Comparison of ENCODE assay signal across 8 mouse cellular contexts in the genomic region with DNA sequence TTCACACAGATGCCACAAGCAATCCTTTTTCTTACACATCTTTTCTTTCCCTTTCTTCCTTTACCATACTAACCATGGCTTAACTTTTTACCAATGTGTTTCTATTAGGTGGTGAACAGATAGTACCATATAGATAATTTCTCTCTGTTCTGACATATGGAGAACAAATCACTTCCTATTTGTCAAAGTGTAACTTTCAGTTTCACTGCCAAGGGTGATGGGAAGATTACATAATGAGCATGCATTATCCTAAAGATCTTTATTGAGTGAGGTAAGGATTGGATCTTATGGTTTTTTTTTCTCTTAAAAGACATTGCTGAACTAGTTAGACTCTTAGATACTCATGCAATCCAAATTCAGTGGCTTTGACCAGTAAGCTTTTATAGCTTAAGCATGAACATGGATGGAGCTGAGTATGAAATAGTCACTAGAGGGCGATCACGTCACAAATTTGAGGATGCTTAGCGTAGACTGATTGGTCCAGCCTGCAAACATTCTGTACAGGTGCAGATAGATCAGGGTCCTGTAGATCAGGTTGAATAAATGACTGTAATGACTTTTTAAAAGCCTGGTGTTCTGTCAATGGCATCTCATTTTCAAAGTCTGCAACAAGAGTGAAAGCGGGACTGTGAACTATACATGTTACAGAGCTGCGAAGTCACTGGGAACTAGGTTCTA.
DNase-seq lines count a peak whose midpoint lies in the region; ATAC-seq and TF ChIP-seq lines count a peak whose summit lies in the region.

No protein-coding gene starts in this region.

- H3K4me2 ChIP-seq in forebrain, embryonic 15.5 days (replicated peaks): no peak overlapping the region
- no peak overlapping the region for H3K4me2 ChIP-seq in intestine, embryonic 14.5 days (ENCODE audit: low read length)
- H3K4me2 ChIP-seq in limb, embryonic 13.5 days (replicated peaks): no peak overlapping the region
- H3K4me2 ChIP-seq in neural tube, embryonic 13.5 days: no peak overlapping the region

- H3K36me3 ChIP-seq in thymus, adult 2 months (ENCODE audit: control insufficient read depth, insufficient read depth, low read length): no peaks in the 10 kb centered on the region
- H3K36me3 ChIP-seq in forebrain, embryonic 15.5 days: no peaks in the 10 kb centered on the region
- no peaks in the 10 kb centered on the region for H3K36me3 ChIP-seq in intestine, embryonic 14.5 days (ENCODE audit: control insufficient read depth, insufficient read depth, low read length)
- H3K36me3 ChIP-seq in limb, embryonic 13.5 days: no peaks in the 10 kb centered on the region
- no peaks in the 10 kb centered on the region for H3K36me3 ChIP-seq in neural tube, embryonic 13.5 days

- peak; percentile 6 for DNase-seq in thymus, adult 2 months
- no peak for DNase-seq in thymus, adult 18-20 months
- peak; percentile 9 for DNase-seq in cerebellum, adult 11 months
- no peak for DNase-seq in intestine, embryonic 14.5 days (ENCODE audit: low spot score)
- no peak for DNase-seq in gastrocnemius, postnatal 25 days

- TF ChIP-seq POLR2A in thymus, adult 2 months (IDR thresholded peaks at IDR 0.05; ENCODE audit: control insufficient read depth, extremely low read depth, insufficient read depth, low read length, poor library complexity): no peak

- no peaks in the 10 kb centered on the region for H3K27me3 ChIP-seq in thymus, adult 2 months (ENCODE audit: control insufficient read depth, insufficient read depth, low read length)
- H3K27me3 ChIP-seq in forebrain, embryonic 15.5 days: no peaks in the 10 kb centered on the region
- no peaks in the 10 kb centered on the region for H3K27me3 ChIP-seq in intestine, embryonic 14.5 days (replicated peaks; ENCODE audit: control insufficient read depth, insufficient read depth, low read length)
- H3K27me3 ChIP-seq in limb, embryonic 13.5 days: no peaks in the 10 kb centered on the region
- H3K27me3 ChIP-seq in neural tube, embryonic 13.5 days: no peaks in the 10 kb centered on the region

- TF ChIP-seq CTCF in thymus, adult 2 months (IDR thresholded peaks at IDR 0.05; ENCODE audit: borderline replicate concordance, control insufficient read depth, extremely low read depth, insufficient read depth, low read length, poor library complexity): no peak

- no peaks in the 10 kb centered on the region for H3K9me3 ChIP-seq in forebrain, embryonic 15.5 days
- H3K9me3 ChIP-seq in intestine, embryonic 14.5 days (ENCODE audit: control insufficient read depth, low read length): no peaks in the 10 kb centered on the region
- H3K9me3 ChIP-seq in limb, embryonic 13.5 days: no peaks in the 10 kb centered on the region
- H3K9me3 ChIP-seq in neural tube, embryonic 13.5 days: no peaks in the 10 kb centered on the region

- H3K27ac ChIP-seq in thymus, adult 2 months (ENCODE audit: control insufficient read depth, insufficient read depth, low read length): no peak overlapping the region
- no peak overlapping the region for H3K27ac ChIP-seq in forebrain, embryonic 15.5 days (replicated peaks)
- H3K27ac ChIP-seq in intestine, embryonic 14.5 days (ENCODE audit: low read depth): no peak overlapping the region
- H3K27ac ChIP-seq in limb, embryonic 13.5 days: no peak overlapping the region
- H3K27ac ChIP-seq in neural tube, embryonic 13.5 days (replicated peaks): no peak overlapping the region

- WGBS in thymus, adult 2 months: 40% methylated on average over 5 of the region's 5 CpGs
- 35% methylated on average over 5 of the region's 5 CpGs for WGBS in forebrain, embryonic 15.5 days
- 37% methylated on average over 5 of the region's 5 CpGs for WGBS in intestine, embryonic 14.5 days
- 32% methylated on average over 5 of the region's 5 CpGs for WGBS in limb, embryonic 13.5 days
- WGBS in neural tube, embryonic 13.5 days: 32% methylated on average over 5 of the region's 5 CpGs

- ATAC-seq in forebrain, embryonic 15.5 days (replicated peaks): peak; percentile 95
- peak; percentile 78 for ATAC-seq in intestine, embryonic 14.5 days (replicated peaks; ENCODE audit: low FRiP score, low TSS enrichment, low read depth)
- peak; percentile 81; the same call in 1 of the 2 replicates for ATAC-seq in limb, embryonic 13.5 days (ENCODE audit: low FRiP score, low read depth)
- peak; percentile 82 for ATAC-seq in neural tube, embryonic 13.5 days (ENCODE audit: low read depth)

- no peak overlapping the region for H3K9ac ChIP-seq in forebrain, embryonic 15.5 days (replicated peaks)
- no peak overlapping the region for H3K9ac ChIP-seq in intestine, embryonic 14.5 days (ENCODE audit: low read length)
- H3K9ac ChIP-seq in limb, embryonic 13.5 days: no peak overlapping the region
- H3K9ac ChIP-seq in neural tube, embryonic 13.5 days: no peak overlapping the region

- no peak overlapping the region for H3K4me3 ChIP-seq in thymus, adult 2 months (ENCODE audit: control insufficient read depth, insufficient read depth, low read length)
- H3K4me3 ChIP-seq in forebrain, embryonic 15.5 days: no peak overlapping the region
- no peak overlapping the region for H3K4me3 ChIP-seq in intestine, embryonic 14.5 days (ENCODE audit: low read depth, low read length)
- H3K4me3 ChIP-seq in limb, embryonic 13.5 days: no peak overlapping the region
- no peak overlapping the region for H3K4me3 ChIP-seq in neural tube, embryonic 13.5 days

- no peaks in the 10 kb centered on the region for H3K4me1 ChIP-seq in thymus, adult 2 months (replicated peaks; ENCODE audit: control insufficient read depth, insufficient read depth, low read length)
- no peaks in the 10 kb centered on the region for H3K4me1 ChIP-seq in forebrain, embryonic 15.5 days
- no peaks in the 10 kb centered on the region for H3K4me1 ChIP-seq in intestine, embryonic 14.5 days (replicated peaks; ENCODE audit: control insufficient read depth, insufficient read depth, low read length)
- no peaks in the 10 kb centered on the region for H3K4me1 ChIP-seq in limb, embryonic 13.5 days
- H3K4me1 ChIP-seq in neural tube, embryonic 13.5 days (replicated peaks): no peaks in the 10 kb centered on the region

Comparison
In these comparisons a context has a peak if more than half of its experiments do, and no peak if none do; other contexts are left out.
1. DNase-seq: peak in thymus, adult 2 months (single experiment) and cerebellum, adult 11 months (single experiment); none in thymus, adult 18-20 months (0 of 2), intestine, embryonic 14.5 days (single experiment) and gastrocnemius, postnatal 25 days (single experiment).
2. Peak in every context shown above with its lines, with median percentiles within 50 percentile points of each other: ATAC-seq.